Mouse (Mus musculus) left cerebral cortex, postnatal 10 days (tissue): Measurements from ENCODE around the gene Slc2a13. TPM values are rescaled to one million over a fixed set of nuclear protein-coding genes. Genes with fewer than 3 reads are reported as not detected.

Source experiments
- DNase-seq, 2 experiments: peaks; one replicate each; pipeline ENCODE4 v3.0.0; 2021 to 2022; ENCODE audit warnings: low spot score in 2 of 2, mixed read lengths in 1 of 2; ENCODE audit errors: extremely low spot score in 1 of 2
- intact Hi-C: fragments of 180-260 bp; cut with DNase I; formaldehyde crosslinking; loops from one replicate; pipeline ENCODE4 v1.15.1; 2025
- total RNA-seq, 2 experiments: library from RNA; stranded (reverse); gene quantifications; 2 replicates each; pipeline ENCODE4 v1.2.3; 2021

Gene Slc2a13
- total RNA-seq, 2 experiments from 2014 or later = 51.4 to 55.8 TPM

GRCm38 (mm10) chr15:91240683-91241335 is 332.3 kb downstream of the Slc2a13 start:
- intact Hi-C loops = no loop called here
- no peak for DNase-seq

DNA sequence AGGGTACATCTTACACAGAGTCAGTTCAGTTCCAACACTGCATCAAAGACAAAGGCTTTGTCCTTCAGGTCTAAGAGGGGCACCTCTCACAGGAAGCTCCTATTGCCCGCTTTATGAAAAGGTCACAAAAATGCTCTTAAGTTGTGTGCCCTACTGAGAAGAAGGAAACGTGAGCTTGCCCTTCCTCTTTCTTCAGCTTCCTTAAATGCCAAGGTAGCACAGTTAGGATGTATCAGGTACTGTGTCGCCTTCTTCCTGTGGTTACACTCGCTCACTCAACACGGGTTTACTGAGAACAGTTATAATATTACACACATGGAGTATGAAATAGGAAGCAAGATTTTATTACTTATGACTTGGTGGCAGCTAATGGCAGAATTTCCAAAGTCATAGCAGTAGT is 335.8 kb downstream of the Slc2a13 start:
- intact Hi-C loops = no loop called here
- DNase-seq = no peak

Other genes starting within 250 kb of the Slc2a13 start
- gene Lrrk2, start 99.9 kb upstream of the Slc2a13 start, total RNA-seq = 10 to 100 TPM; 10.4 TPM